Mouse (Mus musculus): ENCODE data around the gene Gprc5d. TPM values are rescaled to one million over a fixed set of nuclear protein-coding genes. Genes with fewer than 3 reads are reported as not detected.

Gprc5d gene
- polyA plus RNA-seq (2017; shearing (Covaris generic)): not detected

- ATAC-seq: no peak
These were observed at the start of gene Gprc5d for GRCm38 (mm10) chr6:135118183-135118582. Gene Gprc5d, minus strand, starts transcription at chr6:135118283.

GRCm38 (mm10) chr6:135166712-135167111, 48.6 kb upstream of the Gprc5d start:
- ATAC-seq: no peak

GRCm38 (mm10) chr6:135166262-135166661, 48.2 kb upstream of the Gprc5d start:
- ATAC-seq: no peak

- ATAC-seq: no peak
These were observed 47.6 kb upstream of the Gprc5d start for GRCm38 (mm10) chr6:135165706-135166105.

GRCm38 (mm10) chr6:135165191-135165590, 47.1 kb upstream of the Gprc5d start:
- ATAC-seq: no peak

- no peak for ATAC-seq
These were observed 44.8 kb upstream of the Gprc5d start for GRCm38 (mm10) chr6:135162861-135163260.

GRCm38 (mm10) chr6:135162311-135162710, 44.2 kb upstream of the Gprc5d start:
- no peak for ATAC-seq

- no peak for ATAC-seq
These were observed 43.3 kb upstream of the Gprc5d start for GRCm38 (mm10) chr6:135161356-135161755.

- ATAC-seq: no peak
These were observed 40.4 kb upstream of the Gprc5d start for GRCm38 (mm10) chr6:135158509-135158908.

GRCm38 (mm10) chr6:135157496-135157895, 39.4 kb upstream of the Gprc5d start:
- no peak for ATAC-seq

GRCm38 (mm10) chr6:135156597-135156996, 38.5 kb upstream of the Gprc5d start:
- ATAC-seq: no peak

- no peak for ATAC-seq
These were observed 35.6 kb upstream of the Gprc5d start for GRCm38 (mm10) chr6:135153719-135154118.

GRCm38 (mm10) chr6:135150311-135150710, 32.2 kb upstream of the Gprc5d start:
- no peak for ATAC-seq

GRCm38 (mm10) chr6:135149722-135150121, 31.6 kb upstream of the Gprc5d start:
- no peak for ATAC-seq

GRCm38 (mm10) chr6:135149175-135149574, 31.1 kb upstream of the Gprc5d start:
- no peak for ATAC-seq

GRCm38 (mm10) chr6:135148506-135148905, 30.4 kb upstream of the Gprc5d start:
- no peak for ATAC-seq

- no peak for ATAC-seq
These were observed 27.9 kb upstream of the Gprc5d start for GRCm38 (mm10) chr6:135145976-135146375.

- ATAC-seq: no peak
These were observed 26.4 kb upstream of the Gprc5d start for GRCm38 (mm10) chr6:135144516-135144915.

GRCm38 (mm10) chr6:135143151-135143550, 25.1 kb upstream of the Gprc5d start:
- ATAC-seq: no peak

- no peak for ATAC-seq
These were observed 23.5 kb upstream of the Gprc5d start for GRCm38 (mm10) chr6:135141451-135142147.

- no peak for ATAC-seq
These were observed 20.7 kb upstream of the Gprc5d start for GRCm38 (mm10) chr6:135138746-135139145.

- no peak for ATAC-seq
These were observed 20.1 kb upstream of the Gprc5d start for GRCm38 (mm10) chr6:135138207-135138606.

- no peak for ATAC-seq
These were observed 19.7 kb upstream of the Gprc5d start for GRCm38 (mm10) chr6:135137736-135138135.

- ATAC-seq: no peak
These were observed 18.5 kb upstream of the Gprc5d start for GRCm38 (mm10) chr6:135136439-135137161.

All from inflammation-experienced regulatory T-cells, adult 6 months (primary cell).